Mouse (Mus musculus): Measurements from ENCODE around the gene Nostrin. TPM values are rescaled to one million over a fixed set of nuclear protein-coding genes. Genes with fewer than 3 reads are reported as not detected.
A peak's percentile ranks its signal among the peaks of the same experiment; 100 is the strongest.

Nostrin gene
- polyA plus RNA-seq, 1 experiment from 2014 or later = 18.7 TPM

- H3K4me3 ChIP-seq (ENCODE audit: low read depth, low read length) = no peak overlapping the region
- no peaks in the 10 kb centered on the region for H3K27me3 ChIP-seq (ENCODE audit: control insufficient read depth, insufficient read depth, low read length)
- 50% methylated on average over 3 of the region's 3 CpGs for WGBS
- H3K4me2 ChIP-seq (replicated peaks; ENCODE audit: low read depth) = no peak overlapping the region
- H3K4me1 ChIP-seq (replicated peaks; ENCODE audit: control insufficient read depth, insufficient read depth) = no peaks in the 10 kb centered on the region
- no peaks in the 10 kb centered on the region for H3K36me3 ChIP-seq (ENCODE audit: control insufficient read depth, insufficient read depth, low read length)
- no peak for ATAC-seq (ENCODE audit: low FRiP score, low TSS enrichment)
- H3K27ac ChIP-seq (replicated peaks) = no peak overlapping the region
- peak; percentile 22 for DNase-seq (ENCODE audit: low spot score)
- no peaks in the 10 kb centered on the region for H3K9me3 ChIP-seq (ENCODE audit: control insufficient read depth, low read length)
- no peak overlapping the region for H3K9ac ChIP-seq (ENCODE audit: low read length)
- TF ChIP-seq CTCF (IDR thresholded peaks at IDR 0.05; ENCODE audit: low read depth) (no peak), EP300 (optimal IDR thresholded peaks at IDR 0.05) (no peak)
These were observed 3.6 kb upstream of the Nostrin start for GRCm38 (mm10) chr2:69132046-69132445.

- Histone ChIP-seq H3K27me3 (ENCODE audit: control insufficient read depth, insufficient read depth, low read length) (no peaks in the 10 kb centered on the region), H3K4me2 (replicated peaks; ENCODE audit: low read depth) (no peak overlapping the region), H3K9me3 (ENCODE audit: control insufficient read depth, low read length) (no peaks in the 10 kb centered on the region), H3K27ac (replicated peaks) (0 out of 2 replicates have a peak overlapping the region, but pooled peaks have one; percentile 18), H3K4me3 (ENCODE audit: low read depth, low read length) (no peak overlapping the region), H3K36me3 (ENCODE audit: control insufficient read depth, insufficient read depth, low read length) (no peaks in the 10 kb centered on the region), H3K4me1 (replicated peaks; ENCODE audit: control insufficient read depth, insufficient read depth) (no peaks in the 10 kb centered on the region), H3K9ac (ENCODE audit: low read length) (no peak overlapping the region)
- DNase-seq (ENCODE audit: low spot score) (peak; percentile 22), ATAC-seq (ENCODE audit: low FRiP score, low TSS enrichment) (no peak)
- TF ChIP-seq EP300 (optimal IDR thresholded peaks at IDR 0.05) (no peak), CTCF (IDR thresholded peaks at IDR 0.05; ENCODE audit: low read depth) (no peak)
- WGBS = 47% methylated on average over 5 of the region's 5 CpGs
These were observed 3.0 kb upstream of the Nostrin start for GRCm38 (mm10) chr2:69132488-69133040.

- H3K27ac ChIP-seq (replicated peaks) = no peak overlapping the region
- H3K4me3 ChIP-seq (ENCODE audit: low read depth, low read length) = no peak overlapping the region
- 87% methylated on average over 1 of the region's 1 CpGs for WGBS
- H3K4me2 ChIP-seq (replicated peaks; ENCODE audit: low read depth) = no peak overlapping the region
- DNase-seq (ENCODE audit: low spot score) (no peak), ATAC-seq (ENCODE audit: low FRiP score, low TSS enrichment) (no peak)
- H3K27me3 ChIP-seq (ENCODE audit: control insufficient read depth, insufficient read depth, low read length) = no peaks in the 10 kb centered on the region
- H3K36me3 ChIP-seq (ENCODE audit: control insufficient read depth, insufficient read depth, low read length) = no peaks in the 10 kb centered on the region
- no peak overlapping the region for H3K9ac ChIP-seq (ENCODE audit: low read length)
- no peaks in the 10 kb centered on the region for H3K4me1 ChIP-seq (replicated peaks; ENCODE audit: control insufficient read depth, insufficient read depth)
- TF ChIP-seq EP300 (optimal IDR thresholded peaks at IDR 0.05) = no peak
- TF ChIP-seq CTCF (IDR thresholded peaks at IDR 0.05; ENCODE audit: low read depth) = no peak
- no peaks in the 10 kb centered on the region for H3K9me3 ChIP-seq (ENCODE audit: control insufficient read depth, low read length)
These were observed 1.4 kb upstream of the Nostrin start for GRCm38 (mm10) chr2:69134186-69134585.

GRCm38 (mm10) chr2:69134937-69135336 lies 663 bp upstream of the Nostrin start:
- ATAC-seq (ENCODE audit: low FRiP score, low TSS enrichment) = no peak
- WGBS = 80% methylated on average over 9 of the region's 9 CpGs

GRCm38 (mm10) chr2:69137406-69138084 lies 1.9 kb downstream of the Nostrin start:
- Histone ChIP-seq H3K4me3 (ENCODE audit: low read depth, low read length) (no peak overlapping the region), H3K27me3 (ENCODE audit: control insufficient read depth, insufficient read depth, low read length) (no peaks in the 10 kb centered on the region), H3K4me1 (replicated peaks; ENCODE audit: control insufficient read depth, insufficient read depth) (no peaks in the 10 kb centered on the region), H3K4me2 (replicated peaks; ENCODE audit: low read depth) (0 out of 2 replicates have a peak overlapping the region, but pooled peaks have one; percentile 51), H3K9ac (ENCODE audit: low read length) (no peak overlapping the region), H3K9me3 (ENCODE audit: control insufficient read depth, low read length) (no peaks in the 10 kb centered on the region), H3K27ac (replicated peaks) (no peak overlapping the region), H3K36me3 (ENCODE audit: control insufficient read depth, insufficient read depth, low read length) (no peaks in the 10 kb centered on the region)
- ATAC-seq (ENCODE audit: low FRiP score, low TSS enrichment) (no peak), DNase-seq (ENCODE audit: low spot score) (no peak)
- TF ChIP-seq CTCF (IDR thresholded peaks at IDR 0.05; ENCODE audit: low read depth) (no peak), EP300 (optimal IDR thresholded peaks at IDR 0.05) (no peak)
- 79% methylated on average over 10 of the region's 10 CpGs for WGBS

More at GRCm38 (mm10) chr2:69134937-69135336, 663 bp upstream of the Nostrin start:
- no peaks in the 10 kb centered on the region for H3K36me3 ChIP-seq (ENCODE audit: control insufficient read depth, insufficient read depth, low read length)
- H3K4me1 ChIP-seq (replicated peaks; ENCODE audit: control insufficient read depth, insufficient read depth) = no peaks in the 10 kb centered on the region
- no peaks in the 10 kb centered on the region for H3K9me3 ChIP-seq (ENCODE audit: control insufficient read depth, low read length)
- H3K4me3 ChIP-seq (ENCODE audit: low read depth, low read length) = no peak overlapping the region
- H3K9ac ChIP-seq (ENCODE audit: low read length) = no peak overlapping the region
- peak overlapping the region; percentile 67 for H3K27ac ChIP-seq (replicated peaks)
- H3K27me3 ChIP-seq (ENCODE audit: control insufficient read depth, insufficient read depth, low read length) = no peaks in the 10 kb centered on the region
- no peak overlapping the region for H3K4me2 ChIP-seq (replicated peaks; ENCODE audit: low read depth)
- TF ChIP-seq EP300 (optimal IDR thresholded peaks at IDR 0.05) = no peak
- no peak for TF ChIP-seq CTCF (IDR thresholded peaks at IDR 0.05; ENCODE audit: low read depth)
- no peak for DNase-seq (ENCODE audit: low spot score)

GRCm38 (mm10) chr2:69138759-69139158 lies 3.2 kb downstream of the Nostrin start:
- H3K4me3 ChIP-seq (ENCODE audit: low read depth, low read length) = no peak overlapping the region
- no peaks in the 10 kb centered on the region for H3K4me1 ChIP-seq (replicated peaks; ENCODE audit: control insufficient read depth, insufficient read depth)
- H3K36me3 ChIP-seq (ENCODE audit: control insufficient read depth, insufficient read depth, low read length) = no peaks in the 10 kb centered on the region
- H3K27ac ChIP-seq (replicated peaks) = no peak overlapping the region
- ATAC-seq (ENCODE audit: low FRiP score, low TSS enrichment) (no peak), DNase-seq (ENCODE audit: low spot score) (no peak)
- no peaks in the 10 kb centered on the region for H3K9me3 ChIP-seq (ENCODE audit: control insufficient read depth, low read length)
- H3K27me3 ChIP-seq (ENCODE audit: control insufficient read depth, insufficient read depth, low read length) = no peaks in the 10 kb centered on the region
- no peak overlapping the region for H3K9ac ChIP-seq (ENCODE audit: low read length)
- no peak for TF ChIP-seq CTCF (IDR thresholded peaks at IDR 0.05; ENCODE audit: low read depth)
- no peak for TF ChIP-seq EP300 (optimal IDR thresholded peaks at IDR 0.05)
- no peak overlapping the region for H3K4me2 ChIP-seq (replicated peaks; ENCODE audit: low read depth)
- 50% methylated on average over 4 of the region's 4 CpGs for WGBS
